Mouse (Mus musculus): ENCODE results near the gene Nap1l5. TPM values are rescaled to one million over a fixed set of nuclear protein-coding genes. Genes with fewer than 3 reads are reported as not detected.

Gene Nap1l5
- total RNA-seq, 2 experiments from 2014 or later: 351 to 372 TPM

Other genes with a start within 250 kb of the Nap1l5 start
- 100 to 1,000 TPM; 263 to 314 TPM for gene Herc3, start 75.6 kb downstream of the Nap1l5 start, total RNA-seq (2021)
- 10 to 100 TPM; 11.4 to 14.5 TPM for gene Fam13a, start 117.5 kb upstream of the Nap1l5 start, total RNA-seq (2021)

Data from left cerebral cortex, adult 18-20 months (tissue).